Mouse (Mus musculus) forebrain, postnatal 0 days (tissue): ENCODE results near the gene Nos1ap. TPM values are rescaled to one million over a fixed set of nuclear protein-coding genes. Genes with fewer than 3 reads are reported as not detected.

ENCODE experiments used
- ATAC-seq: fragments of 200-750 bp; cut with Nextera tagmentation; 2 replicates; pipeline ENCODE4 v1.8.0; 2017; ENCODE audit warnings: mild to moderate bottlenecking, moderate library complexity
- DNase-seq: peaks from one replicate; pipeline ENCODE4 v3.0.0-alpha.2; 2015
- H3K27ac ChIP-seq: fragments of 300-500 bp; sonication (generic); 2 replicates; pipeline ENCODE4 v1.5.1; 2014; ENCODE audit warnings: low read depth, mild to moderate bottlenecking, antibody characterized with exemption, low read length, moderate library complexity, mixed read lengths
- H3K27me3 ChIP-seq: fragments of 300-500 bp; sonication (generic); 2 replicates; pipeline ENCODE4 v1.6.1; 2014; ENCODE audit warnings: mild to moderate bottlenecking, low read length, mixed read lengths; ENCODE audit not compliant: insufficient read depth
- H3K36me3 ChIP-seq: fragments of 300-500 bp; sonication (generic); 2 replicates; pipeline ENCODE4 v1.6.1; 2014; ENCODE audit warnings: mild to moderate bottlenecking, moderate library complexity; ENCODE audit not compliant: insufficient read depth
- H3K4me1 ChIP-seq: fragments of 300-500 bp; sonication (generic); 2 replicates; pipeline ENCODE4 v1.6.1; 2014; ENCODE audit warnings: antibody characterized with exemption; ENCODE audit not compliant: insufficient read depth
- H3K4me2 ChIP-seq: fragments of 300-500 bp; sonication (generic); 2 replicates; pipeline ENCODE4 v1.6.1; 2014; ENCODE audit warnings: low read depth, mild to moderate bottlenecking, moderate library complexity
- H3K4me3 ChIP-seq: fragments of 300-500 bp; sonication (generic); 2 replicates; pipeline ENCODE4 v1.5.1; 2014; ENCODE audit warnings: low read depth, low read length, mixed read lengths
- H3K9ac ChIP-seq: fragments of 300-500 bp; sonication (generic); 2 replicates; pipeline ENCODE4 v1.6.1; 2014; ENCODE audit warnings: mild to moderate bottlenecking
- H3K9me3 ChIP-seq: fragments of 300-500 bp; sonication (generic); 2 replicates; pipeline ENCODE4 v1.6.1; 2016; ENCODE audit warnings: low read length
- CTCF ChIP-seq: sonication (generic); IDR thresholded peaks from 2 replicates; pipeline ENCODE4 v1.5.1; 2016; ENCODE audit warnings: antibody characterized with exemption, control low read depth, low read depth
- WGBS: fragments of 180-500 bp; shearing (Covaris S2); extraction: QIAGEN DNeasy Blood & Tissue Kit; methylation state at CpG from one replicate; pipeline ENCODE4 v1.1.7; 2014; 5-methylcytosine and 5-hydroxymethylcytosine counted together
- polyA plus RNA-seq: library from polyadenylated mRNA; unstranded; fragments of >200 nt; fragmentation: Nextera tagmentation; extraction: Ambion mirVana; gene quantifications from 2 replicates; pipeline ENCODE4 v1.2.1, GENCODE M21; 2015
- total RNA-seq: library from RNA; depleted of rRNA; stranded (reverse); fragments of >200 nt; gene quantifications from 2 replicates; pipeline ENCODE4 v1.2.3, GENCODE M21; 2014

The Nos1ap gene
- total and polyA plus RNA-seq, 2 experiments from 2014 or later: 12.4 to 14.8 TPM

GRCm38 (mm10) chr1:170515455-170515854, 74.2 kb downstream of the Nos1ap start:
- H3K27ac ChIP-seq: no peak overlapping the region
- H3K36me3 ChIP-seq: no peaks in the 10 kb centered on the region
- WGBS: 89% methylated on average over 1 of the region's 1 CpGs
- H3K4me2 ChIP-seq: no peak overlapping the region
- H3K9ac ChIP-seq: no peak overlapping the region
- no peak for TF ChIP-seq CTCF
- H3K4me1 ChIP-seq: no peaks in the 10 kb centered on the region
- ATAC-seq (no peak), DNase-seq (no peak)
- no peaks in the 10 kb centered on the region for H3K9me3 ChIP-seq
- H3K4me3 ChIP-seq: no peak overlapping the region
- H3K27me3 ChIP-seq: no peaks in the 10 kb centered on the region

- Histone ChIP-seq H3K4me2 (no peak overlapping the region), H3K4me3 (no peak overlapping the region), H3K9me3 (no peaks in the 10 kb centered on the region), H3K36me3 (no peaks in the 10 kb centered on the region), H3K27ac (no peak overlapping the region), H3K4me1 (no peaks in the 10 kb centered on the region), H3K27me3 (no peaks in the 10 kb centered on the region), H3K9ac (no peak overlapping the region)
- DNase-seq: no peak
- ATAC-seq: no peak
- WGBS: 77% methylated on average over 12 of the region's 12 CpGs
- no peak for TF ChIP-seq CTCF
Observed at GRCm38 (mm10) chr1:170514226-170514625, 75.4 kb downstream of the Nos1ap start.

- Histone ChIP-seq H3K4me1 (no peaks in the 10 kb centered on the region), H3K27ac (no peak overlapping the region), H3K9me3 (no peaks in the 10 kb centered on the region), H3K4me3 (no peak overlapping the region), H3K27me3 (no peaks in the 10 kb centered on the region), H3K9ac (no peak overlapping the region), H3K4me2 (no peak overlapping the region), H3K36me3 (no peaks in the 10 kb centered on the region)
- 14% methylated on average over 3 of the region's 3 CpGs for WGBS
- DNase-seq: peak; percentile 23
- no peak for TF ChIP-seq CTCF
- ATAC-seq: peak; percentile 85
Observed at GRCm38 (mm10) chr1:170512429-170513097, 77.1 kb downstream of the Nos1ap start.

- Histone ChIP-seq H3K9ac (no peak overlapping the region), H3K4me1 (peaks cover 7% of the 10 kb centered on the region; the same call in 1 of the 2 replicates), H3K36me3 (no peaks in the 10 kb centered on the region), H3K9me3 (no peaks in the 10 kb centered on the region), H3K4me3 (no peak overlapping the region), H3K27me3 (no peaks in the 10 kb centered on the region), H3K27ac (no peak overlapping the region), H3K4me2 (no peak overlapping the region)
- TF ChIP-seq CTCF: no peak
- no peak for DNase-seq
- 68% methylated on average over 3 of the region's 3 CpGs for WGBS
- no peak for ATAC-seq
Observed at GRCm38 (mm10) chr1:170510595-170511240, 78.9 kb downstream of the Nos1ap start.

- Histone ChIP-seq H3K27me3 (no peaks in the 10 kb centered on the region), H3K9ac (no peak overlapping the region), H3K4me3 (no peak overlapping the region), H3K9me3 (no peaks in the 10 kb centered on the region), H3K4me1 (peaks cover 13% of the 10 kb centered on the region), H3K36me3 (no peaks in the 10 kb centered on the region), H3K4me2 (no peak overlapping the region), H3K27ac (no peak overlapping the region)
- TF ChIP-seq CTCF: no peak
- WGBS: 57% methylated on average over 6 of the region's 6 CpGs
- no peak for ATAC-seq
- DNase-seq: no peak
Observed at GRCm38 (mm10) chr1:170506309-170506708, 83.4 kb downstream of the Nos1ap start.

- ATAC-seq (no peak), DNase-seq (no peak)
- no peak overlapping the region for H3K4me2 ChIP-seq
- H3K27me3 ChIP-seq: no peaks in the 10 kb centered on the region
- no peak for TF ChIP-seq CTCF
- no peaks in the 10 kb centered on the region for H3K36me3 ChIP-seq
- 88% methylated on average over 3 of the region's 3 CpGs for whole genome bisulfite sequencing
- H3K9ac ChIP-seq: no peak overlapping the region
- H3K27ac ChIP-seq: no peak overlapping the region
- no peak overlapping the region for H3K4me3 ChIP-seq
- H3K4me1 ChIP-seq: peaks cover 13% of the 10 kb centered on the region
- H3K9me3 ChIP-seq: no peaks in the 10 kb centered on the region
Observed at GRCm38 (mm10) chr1:170505107-170505506, 84.6 kb downstream of the Nos1ap start.

- Histone ChIP-seq H3K36me3 (no peaks in the 10 kb centered on the region), H3K27me3 (no peaks in the 10 kb centered on the region), H3K9me3 (no peaks in the 10 kb centered on the region), H3K27ac (no peak overlapping the region), H3K9ac (no peak overlapping the region), H3K4me1 (peaks cover 13% of the 10 kb centered on the region), H3K4me2 (no peak overlapping the region), H3K4me3 (no peak overlapping the region)
- DNase-seq: no peak
- ATAC-seq: peak; percentile 24; the same call in 1 of the 2 replicates
- 59% methylated on average over 4 of the region's 4 CpGs for WGBS
- TF ChIP-seq CTCF: no peak
Observed at GRCm38 (mm10) chr1:170504378-170504777, 85.3 kb downstream of the Nos1ap start.
